Mouse (Mus musculus) hindbrain, postnatal 0 days (tissue): Measurements from ENCODE around the gene Klrb1. TPM values are rescaled to one million over a fixed set of nuclear protein-coding genes. Genes with fewer than 3 reads are reported as not detected.
"Not testable (repeated sequence)": the region's sequence is repeated elsewhere in the genome, so short reads cannot be mapped to it uniquely, and the experiment has no call there.

Experiments
- ATAC-seq: fragments of 200-750 bp; cut with Nextera tagmentation; 2 replicates; pipeline ENCODE4 v1.8.0; 2017; ENCODE audit warnings: mild to moderate bottlenecking, moderate TSS enrichment, moderate library complexity
- DNase-seq: peaks from one replicate; pipeline ENCODE4 v3.0.0-alpha.2; 2015; ENCODE audit warnings: low spot score
- H3K27ac ChIP-seq: fragments of 300-500 bp; sonication (generic); 2 replicates; pipeline ENCODE4 v1.5.1; 2014; ENCODE audit warnings: mild to moderate bottlenecking
- H3K27me3 ChIP-seq: fragments of 300-500 bp; sonication (generic); 2 replicates; pipeline ENCODE4 v1.6.1; 2014; ENCODE audit warnings: low read length, mixed read lengths; ENCODE audit not compliant: insufficient read depth
- H3K36me3 ChIP-seq: fragments of 300-500 bp; sonication (generic); 2 replicates; pipeline ENCODE4 v1.6.1; 2014; ENCODE audit warnings: low read length, mixed read lengths; ENCODE audit not compliant: insufficient read depth
- H3K4me1 ChIP-seq: fragments of 300-500 bp; sonication (generic); 2 replicates; pipeline ENCODE4 v1.6.1; 2014; ENCODE audit warnings: antibody characterized with exemption, low read length, mixed read lengths; ENCODE audit not compliant: insufficient read depth
- H3K4me2 ChIP-seq: fragments of 300-500 bp; sonication (generic); 2 replicates; pipeline ENCODE4 v1.6.1; 2014; ENCODE audit warnings: low read depth, mild to moderate bottlenecking, low read length, moderate library complexity, mixed read lengths
- H3K4me3 ChIP-seq: fragments of 300-500 bp; sonication (generic); 2 replicates; pipeline ENCODE4 v1.5.1; 2014; ENCODE audit warnings: low read length
- H3K9ac ChIP-seq: fragments of 300-500 bp; sonication (generic); replicated peaks from 2 replicates; pipeline ENCODE4 v1.6.1; 2014; ENCODE audit warnings: mild to moderate bottlenecking, low read length, moderate library complexity, mixed read lengths
- H3K9me3 ChIP-seq: fragments of 300-500 bp; sonication (generic); 2 replicates; pipeline ENCODE4 v1.6.1; 2016; ENCODE audit warnings: low read length, mixed read lengths
- CTCF ChIP-seq: IDR thresholded peaks from 2 replicates; pipeline ENCODE4 v1.5.1; 2016; ENCODE audit warnings: antibody characterized with exemption, control low read depth, low read depth
- WGBS: fragments of 180-500 bp; shearing (Covaris S2); extraction: QIAGEN DNeasy Blood & Tissue Kit; methylation state at CpG from one replicate; pipeline ENCODE4 v1.1.7; 2014; 5-methylcytosine and 5-hydroxymethylcytosine counted together
- polyA plus RNA-seq: library from polyadenylated mRNA; unstranded; fragments of >200 nt; fragmentation: Nextera tagmentation; extraction: Ambion mirVana; gene quantifications from 2 replicates; pipeline ENCODE4 v1.2.1, GENCODE M21; 2015
- total RNA-seq: library from RNA; depleted of rRNA; stranded (reverse); fragments of >200 nt; gene quantifications from 2 replicates; pipeline ENCODE4 v1.2.3, GENCODE M21; 2014

The Klrb1 gene
- total and polyA plus RNA-seq, 2 experiments from 2014 or later, result 0.31 to 1.2 TPM

DNA sequence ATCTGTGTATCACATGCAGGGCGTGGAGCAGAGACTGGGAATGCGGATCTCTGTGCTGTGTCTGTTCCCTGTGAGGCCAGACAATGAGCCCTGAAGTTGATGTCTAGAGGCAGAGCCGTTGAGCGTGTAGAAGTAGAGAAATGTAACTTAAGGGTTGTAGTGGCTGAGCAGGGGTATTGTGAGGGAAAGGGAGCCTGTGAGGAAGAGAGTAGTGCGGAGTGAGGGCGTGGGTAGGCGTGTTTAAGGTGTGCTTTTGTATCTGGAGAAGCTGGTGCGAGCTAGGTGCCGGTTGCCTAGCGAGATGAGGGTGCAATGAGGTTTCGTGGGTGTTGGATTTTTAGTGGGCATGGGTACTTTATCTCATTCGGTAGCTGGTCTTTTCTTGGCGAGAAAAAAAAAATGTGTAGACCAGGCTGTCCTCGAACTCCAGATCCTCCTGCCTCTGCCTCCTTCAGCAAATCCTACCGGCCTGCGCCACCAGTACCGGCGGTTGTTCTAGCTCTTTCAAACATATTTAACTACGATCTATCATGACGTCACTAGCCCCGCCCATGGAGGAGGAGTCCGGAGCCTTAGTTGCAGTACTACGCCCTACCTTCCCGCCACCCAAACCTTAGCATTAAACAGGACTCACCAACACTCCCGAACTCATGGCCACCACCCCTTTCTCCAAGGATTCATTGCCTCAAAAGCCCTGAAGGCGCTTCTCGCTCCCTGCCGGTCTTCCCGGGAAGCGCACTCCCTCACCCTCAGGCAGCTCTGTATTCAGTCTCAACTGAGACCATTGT is 41.1 kb upstream of the Klrb1 start:
- ATAC-seq (peak; percentile 93), DNase-seq (peak; percentile 96)
- under 1% methylated on average over 30 of the region's 30 CpGs for WGBS
- H3K4me1 ChIP-seq, result no peaks in the 10 kb centered on the region
- H3K9ac ChIP-seq, result peak overlapping the region; percentile 41
- peak overlapping the region; percentile 88 for H3K27ac ChIP-seq
- TF ChIP-seq CTCF, result peak; percentile 82
- H3K36me3 ChIP-seq, result no peaks in the 10 kb centered on the region
- peak overlapping the region; percentile 58 for H3K4me2 ChIP-seq
- H3K9me3 ChIP-seq, result no peaks in the 10 kb centered on the region
- peak overlapping the region; percentile 43 for H3K4me3 ChIP-seq
- no peaks in the 10 kb centered on the region for H3K27me3 ChIP-seq

DNA sequence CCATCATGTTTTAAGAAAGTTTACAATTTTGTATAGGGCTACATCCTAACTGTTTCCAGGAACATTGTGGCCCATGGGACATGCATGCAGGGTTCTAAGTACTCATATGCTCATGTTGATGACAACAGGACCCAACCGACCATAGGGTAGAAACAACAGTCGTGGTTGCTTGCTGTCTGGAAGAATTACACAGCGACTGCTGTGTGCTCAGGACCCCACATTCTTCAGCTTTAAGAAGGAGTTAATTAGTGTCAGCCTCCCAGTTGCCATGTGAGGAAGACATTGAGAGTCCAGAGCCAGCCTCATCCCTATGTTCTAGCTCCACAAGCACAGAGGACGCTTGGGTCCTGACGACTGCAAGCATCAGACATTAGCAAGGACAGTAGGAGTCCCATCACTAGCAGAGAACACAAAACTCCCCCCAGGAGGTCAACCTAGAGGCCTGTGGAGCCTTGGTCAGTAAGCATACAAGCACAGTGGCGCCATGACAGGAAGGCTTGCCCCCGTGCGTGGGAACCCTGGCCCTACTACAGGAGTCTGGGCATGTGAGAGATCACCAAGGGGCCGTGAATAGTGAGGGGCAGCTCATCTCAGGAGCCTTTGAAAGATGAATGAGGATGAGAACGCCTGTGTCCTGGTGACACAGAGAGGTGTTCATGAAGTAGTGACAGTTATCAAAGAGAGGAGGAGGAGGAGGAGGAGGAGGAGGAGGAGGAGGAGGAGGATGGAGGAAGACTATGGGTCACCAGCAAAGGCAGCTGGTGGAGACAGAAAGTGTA is 40.2 kb upstream of the Klrb1 start:
- not testable (repeated sequence) for H3K9me3 ChIP-seq, H3K27me3 ChIP-seq, ATAC-seq, H3K9ac ChIP-seq, H3K36me3 ChIP-seq, DNase-seq, H3K4me1 ChIP-seq
- peak overlapping the region; percentile 88 for H3K27ac ChIP-seq
- peak overlapping the region; percentile 58 for H3K4me2 ChIP-seq
- WGBS, result 62% methylated on average over 10 of the region's 10 CpGs
- peak overlapping the region; percentile 43; the same call in 1 of the 2 replicates for H3K4me3 ChIP-seq

DNA sequence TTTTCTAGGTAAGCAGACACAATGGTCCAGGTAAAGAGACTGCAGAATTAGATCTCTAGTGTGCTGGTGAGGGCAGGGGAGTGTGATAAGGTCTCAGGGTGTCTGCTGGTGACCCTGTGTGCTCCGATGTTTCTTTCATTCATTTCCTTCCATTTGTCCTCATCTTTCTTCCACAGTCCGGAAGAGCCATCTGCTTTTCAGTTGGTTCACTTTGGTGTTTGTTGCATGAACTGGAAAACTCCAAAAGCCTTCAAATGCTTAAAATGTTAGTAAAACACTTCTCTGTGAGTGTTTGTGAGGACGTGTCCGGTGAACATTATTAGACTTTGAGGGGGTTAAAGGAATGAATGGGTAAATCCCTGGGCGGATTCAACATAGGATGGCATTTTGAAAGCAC is 38.3 kb upstream of the Klrb1 start:
- TF ChIP-seq CTCF, result no peak; the same call in none of the 2 replicates
- Histone ChIP-seq H3K4me1 (no peaks in the 10 kb centered on the region), H3K27ac (peak overlapping the region; percentile 94), H3K9ac (peak overlapping the region; percentile 41; the same call in 1 of the 2 replicates), H3K4me3 (peak overlapping the region; percentile 64), H3K4me2 (peak overlapping the region; percentile 49), H3K9me3 (no peaks in the 10 kb centered on the region), H3K27me3 (no peaks in the 10 kb centered on the region), H3K36me3 (no peaks in the 10 kb centered on the region)
- DNase-seq, result peak; percentile 16
- 40% methylated on average over 5 of the region's 5 CpGs for WGBS
- ATAC-seq, result no peak

DNA sequence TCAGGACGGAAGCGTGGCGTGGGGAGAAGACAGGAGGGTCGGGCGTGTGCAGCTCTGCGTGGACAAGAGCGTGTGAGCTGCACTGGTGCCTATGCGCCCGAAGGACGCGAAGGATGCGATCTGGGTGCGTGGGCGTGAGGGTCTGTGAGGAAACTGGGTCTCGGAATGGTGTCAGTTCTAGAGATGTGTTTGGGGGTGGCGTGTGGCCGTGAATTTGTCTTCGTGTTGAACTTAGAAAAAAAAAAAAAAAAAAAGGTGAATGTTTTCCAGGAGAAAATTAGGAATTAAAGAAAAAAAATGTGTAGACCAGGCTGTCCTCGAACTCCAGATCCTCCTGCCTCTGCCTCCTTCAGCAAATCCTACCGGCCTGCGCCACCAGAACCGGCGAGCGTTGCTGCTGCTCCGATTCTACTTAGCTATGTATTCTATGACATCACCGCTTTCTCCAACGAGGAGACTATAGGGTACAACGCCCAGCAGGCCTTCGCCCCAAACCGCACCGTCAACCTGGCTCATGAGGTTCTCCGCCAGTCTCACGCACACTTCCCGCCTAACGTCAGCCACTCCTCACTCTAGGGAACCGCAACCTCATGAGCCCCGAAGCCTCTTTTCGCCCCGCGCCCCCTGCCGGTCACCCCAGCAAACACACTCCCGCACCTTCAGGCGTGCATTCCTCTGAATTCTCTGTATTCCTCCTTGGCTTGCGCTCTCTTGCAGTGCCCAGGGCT is 37.7 kb upstream of the Klrb1 start:
- not testable (repeated sequence) for H3K27me3 ChIP-seq, H3K9me3 ChIP-seq, H3K36me3 ChIP-seq, H3K4me1 ChIP-seq
- under 1% methylated on average over 44 of the region's 44 CpGs for WGBS
- Histone ChIP-seq H3K4me2 (peak overlapping the region; percentile 49), H3K4me3 (peak overlapping the region; percentile 64), H3K9ac (peak overlapping the region; percentile 71), H3K27ac (peak overlapping the region; percentile 94)
- peak; percentile 88 for TF ChIP-seq CTCF
- DNase-seq, result peak; percentile 90
- peak; percentile 72 for ATAC-seq

DNA sequence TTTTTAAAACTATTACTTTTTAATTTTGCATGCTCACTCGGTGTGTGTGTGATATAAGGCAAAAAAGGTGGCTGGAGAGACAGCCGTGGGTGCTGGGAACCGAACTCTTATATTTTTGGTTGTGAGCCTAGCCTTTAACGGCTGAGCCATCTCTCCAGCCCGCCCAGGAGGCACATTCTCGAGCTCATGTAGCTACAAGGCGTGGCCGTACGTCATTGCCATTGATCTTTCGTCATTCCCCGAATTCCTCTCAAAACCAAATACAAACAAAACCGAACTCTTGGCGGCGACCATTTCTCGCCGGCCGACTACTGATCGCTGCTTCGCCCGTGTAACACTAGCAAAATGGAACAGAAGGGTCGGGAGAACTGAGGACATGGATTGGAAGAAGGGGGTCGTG is 37.2 kb upstream of the Klrb1 start:
- under 1% methylated on average over 22 of the region's 22 CpGs for WGBS
- Histone ChIP-seq H3K4me2 (peak overlapping the region; percentile 46), H3K27ac (peak overlapping the region; percentile 94), H3K9ac (peak overlapping the region; percentile 71), H3K4me3 (peak overlapping the region; percentile 64)
- H3K4me1 ChIP-seq, H3K27me3 ChIP-seq, H3K36me3 ChIP-seq, H3K9me3 ChIP-seq: not testable (repeated sequence)
- DNase-seq, result peak; percentile 87
- peak; percentile 46 for ATAC-seq

DNA sequence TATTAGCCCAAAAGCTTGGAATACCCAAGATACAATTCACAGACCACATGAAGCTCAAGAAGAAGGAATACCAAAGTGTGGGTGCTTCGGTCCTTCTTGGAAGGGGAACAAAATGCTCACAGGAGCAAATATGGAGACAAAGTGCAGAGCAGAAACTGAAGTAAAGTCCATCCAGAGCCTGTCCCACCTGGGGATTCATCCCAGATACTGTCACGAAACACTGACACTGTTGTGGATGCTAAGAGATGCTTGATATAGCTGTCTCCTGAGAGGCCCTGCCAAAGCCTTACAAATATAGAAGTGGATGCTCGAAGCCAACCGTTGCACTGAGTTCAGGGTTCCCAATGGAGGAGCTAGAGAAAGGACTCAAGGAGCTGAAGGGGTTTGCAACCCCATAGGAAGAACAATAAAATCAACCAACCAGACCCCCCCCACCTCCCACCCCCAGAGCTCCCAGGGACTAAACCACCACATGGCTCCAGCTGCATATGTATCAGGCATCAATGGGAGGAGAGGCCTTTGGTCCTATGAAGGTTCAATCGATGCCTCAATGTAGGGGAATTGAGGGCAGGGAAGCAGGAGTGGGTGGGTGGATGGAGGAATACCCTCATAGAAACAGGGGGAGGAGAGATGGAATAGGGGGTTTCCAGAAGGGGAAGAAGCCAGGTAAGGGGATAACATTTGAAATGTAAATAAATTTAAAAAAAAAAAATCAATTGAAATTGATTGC is 36.5 kb upstream of the Klrb1 start:
- 0 out of 2 replicates have a peak overlapping the region, but pooled peaks have one; percentile 29 for H3K27ac ChIP-seq
- no peak for ATAC-seq
- TF ChIP-seq CTCF, result no peak
- H3K4me3 ChIP-seq, result peak overlapping the region; percentile 64; the same call in 1 of the 2 replicates
- WGBS, result 74% methylated on average over 5 of the region's 5 CpGs
- H3K4me2 ChIP-seq, result peak overlapping the region; percentile 25; the same call in 1 of the 2 replicates
- H3K27me3 ChIP-seq, result no peaks in the 10 kb centered on the region
- no peak for DNase-seq
- H3K9ac ChIP-seq, result no peak overlapping the region
- no peaks in the 10 kb centered on the region for H3K9me3 ChIP-seq
- H3K4me1 ChIP-seq, result no peaks in the 10 kb centered on the region
- H3K36me3 ChIP-seq, result no peaks in the 10 kb centered on the region

DNA sequence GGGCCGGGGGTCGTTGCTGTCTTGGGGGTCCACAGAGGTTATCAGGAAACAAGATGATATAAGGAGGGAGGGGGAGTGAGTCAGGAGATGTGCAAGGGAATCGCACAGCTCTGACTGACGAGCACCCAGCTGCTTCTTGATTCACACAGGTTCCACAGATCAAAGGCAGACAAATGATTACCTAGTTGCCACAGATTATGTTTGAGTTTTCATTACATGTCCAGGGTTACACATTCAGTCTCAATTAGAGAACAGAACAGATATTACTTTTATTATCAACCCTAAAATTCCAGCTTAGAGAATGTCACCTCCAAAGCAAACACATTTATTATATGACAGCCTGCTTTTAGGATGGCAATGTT is 32.5 kb upstream of the Klrb1 start:
- H3K9me3 ChIP-seq, ATAC-seq: not testable (repeated sequence)

DNA sequence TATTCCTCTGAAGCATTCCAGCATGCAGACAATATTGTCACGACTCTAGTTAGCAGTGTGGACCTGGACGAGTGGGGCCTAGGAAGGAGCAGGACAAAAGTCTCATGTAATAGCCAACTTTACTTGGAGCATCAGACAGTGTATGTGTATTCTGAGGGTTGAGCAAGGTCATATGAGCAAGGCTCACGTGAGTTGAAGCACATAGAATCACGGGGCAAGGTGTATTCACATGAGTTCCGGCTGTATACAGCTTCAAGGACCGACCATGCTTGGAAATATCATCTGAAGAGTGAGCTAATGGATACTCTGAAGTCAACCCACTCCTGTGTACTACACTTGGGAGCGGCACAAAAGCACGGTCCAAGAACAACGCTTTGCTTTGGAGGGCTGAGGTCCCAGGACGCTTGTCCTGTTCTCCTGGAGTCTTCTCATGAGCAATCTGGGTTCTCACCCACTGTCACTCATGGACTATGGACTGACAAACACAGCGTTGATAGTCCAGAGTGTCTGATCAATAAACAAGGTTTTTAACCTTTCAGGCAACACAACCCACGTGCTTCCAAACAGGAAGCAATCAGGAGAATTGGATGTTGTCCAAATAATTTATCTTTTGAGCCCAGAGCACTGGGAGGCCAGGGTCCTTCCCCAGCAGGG is 32.0 kb upstream of the Klrb1 start:
- H3K36me3 ChIP-seq, H3K9ac ChIP-seq, H3K4me3 ChIP-seq, H3K4me1 ChIP-seq, H3K9me3 ChIP-seq, H3K4me2 ChIP-seq, DNase-seq, ATAC-seq, H3K27me3 ChIP-seq: not testable (repeated sequence)
- peak overlapping the region; percentile 69; the same call in 1 of the 2 replicates for H3K27ac ChIP-seq
- WGBS, result 83% methylated on average over 12 of the region's 12 CpGs

More for the DNA sequence above, 32.5 kb upstream of the Klrb1 start:
- H3K9ac ChIP-seq, H3K36me3 ChIP-seq, H3K4me3 ChIP-seq, H3K4me2 ChIP-seq, H3K27ac ChIP-seq, H3K27me3 ChIP-seq, H3K4me1 ChIP-seq, DNase-seq: not testable (repeated sequence)
- WGBS, result 71% methylated on average over 4 of the region's 4 CpGs
